Mouse (Mus musculus): Measurements from ENCODE around the gene Fnip2. TPM values are rescaled to one million over a fixed set of nuclear protein-coding genes. Genes with fewer than 3 reads are reported as not detected.
"Not testable (repeated sequence)": the region's sequence is repeated elsewhere in the genome, so short reads cannot be mapped to it uniquely, and the experiment has no call there.

The Fnip2 gene
- total RNA-seq, 2 experiments from 2014 or later = 17.8 to 19.4 TPM

DNA sequence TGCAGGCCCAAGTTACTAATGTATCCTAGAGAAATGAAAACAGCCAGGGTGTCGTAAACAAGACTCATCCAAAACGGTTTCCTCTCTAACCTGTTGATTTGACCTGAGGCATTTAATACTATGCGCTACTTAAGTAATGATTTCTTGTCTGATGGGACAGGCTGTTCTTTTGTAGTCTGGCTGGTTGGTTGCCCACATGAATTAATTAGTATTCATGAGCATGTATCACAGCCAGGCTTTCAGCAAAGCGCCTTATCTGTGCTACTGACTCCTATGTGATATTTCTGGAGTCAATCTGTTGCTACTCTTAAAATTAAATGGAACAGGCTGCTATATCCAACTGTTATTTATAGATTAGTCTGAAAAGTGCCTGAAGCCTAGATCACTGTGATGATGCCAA lies 92.7 kb downstream of the Fnip2 start:
- no peak for DNase-seq

DNA sequence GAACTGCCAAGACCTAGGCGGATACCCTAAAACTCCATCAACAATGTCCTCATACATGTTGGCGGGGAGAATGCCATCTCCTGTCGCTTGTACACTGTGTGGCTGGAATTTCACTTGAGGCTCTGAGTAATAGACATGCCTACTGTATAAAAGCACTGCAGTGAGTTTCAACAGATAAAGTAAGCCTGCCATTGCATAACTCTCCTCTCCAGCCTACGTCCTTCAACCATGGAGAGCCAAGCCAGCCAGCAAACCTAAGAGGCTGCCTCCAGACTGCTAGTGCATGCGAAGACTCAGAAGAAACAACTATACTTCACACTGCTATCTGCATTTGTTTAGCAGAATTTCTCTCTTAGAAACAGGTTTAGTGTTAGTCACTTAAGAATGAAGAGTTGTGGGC lies 95.2 kb downstream of the Fnip2 start:
- no peak for DNase-seq

DNA sequence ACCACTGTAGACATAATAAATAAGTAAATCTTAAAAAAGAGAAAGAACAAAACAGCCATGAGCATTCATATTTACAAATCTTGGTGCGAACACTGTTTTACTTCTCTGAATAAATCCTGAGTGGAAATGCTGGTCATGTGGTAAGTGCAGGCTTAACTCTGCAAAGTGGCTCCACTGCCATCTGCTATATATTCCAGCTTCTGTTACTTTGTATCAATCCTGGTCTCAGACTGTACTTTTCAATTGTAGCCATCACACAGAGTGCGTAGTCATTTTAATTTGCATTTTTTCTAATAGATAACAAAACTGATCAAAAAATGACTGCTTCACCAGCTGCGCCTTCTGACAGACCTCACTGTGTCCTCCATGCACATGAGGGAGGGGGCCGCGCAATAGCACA lies 98.2 kb downstream of the Fnip2 start:
- DNase-seq = no peak

DNA sequence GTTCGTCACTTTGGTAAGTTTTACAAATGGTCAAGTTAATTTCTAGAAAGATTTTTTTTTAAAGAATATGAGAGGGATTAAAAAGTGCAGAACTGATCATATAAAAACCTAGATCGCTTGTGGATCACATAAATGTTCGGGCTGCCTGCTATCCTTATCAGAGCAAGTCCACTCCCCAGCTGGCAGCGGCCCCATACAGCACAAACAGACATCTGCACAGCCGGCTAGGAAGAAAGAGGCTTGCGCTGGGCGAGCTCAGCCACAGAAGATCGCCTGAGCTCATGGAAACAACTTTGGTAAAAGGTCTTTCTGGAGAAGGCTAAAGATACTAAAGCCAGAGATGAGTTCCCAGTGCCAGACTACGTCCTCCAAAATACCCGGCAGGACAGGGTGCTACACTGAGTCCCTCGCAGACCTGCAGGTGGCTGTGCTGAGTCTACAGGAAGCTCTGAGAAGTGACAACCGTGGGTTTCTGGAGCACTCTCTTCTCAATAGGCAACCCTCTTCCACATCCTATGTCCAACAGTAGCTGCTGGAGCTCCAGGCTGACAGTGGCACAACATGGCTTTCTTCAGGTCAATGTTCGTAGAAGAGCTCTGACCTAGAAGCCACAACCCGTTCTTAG lies 108.8 kb downstream of the Fnip2 start:
- DNase-seq = peak; percentile 28

DNA sequence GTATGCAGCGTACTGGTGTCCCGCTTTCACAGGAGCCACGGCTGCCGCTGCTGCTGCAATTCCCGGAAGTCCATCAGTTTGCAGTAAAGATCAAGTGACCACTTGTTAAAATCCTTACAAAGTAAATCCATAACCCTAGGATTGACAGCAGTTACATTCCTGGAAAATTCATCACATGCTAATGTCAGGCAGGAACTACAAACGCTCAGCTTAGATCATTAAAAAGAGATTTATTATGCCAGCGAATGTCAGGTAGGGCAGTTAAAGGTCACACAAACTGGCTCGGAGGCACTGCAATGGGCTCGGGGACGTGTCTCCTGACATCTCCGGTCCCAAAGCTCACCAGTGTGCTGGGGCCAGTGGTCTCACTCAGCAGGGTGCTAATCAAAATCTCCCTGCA lies 111.8 kb downstream of the Fnip2 start:
- no peak for DNase-seq

DNA sequence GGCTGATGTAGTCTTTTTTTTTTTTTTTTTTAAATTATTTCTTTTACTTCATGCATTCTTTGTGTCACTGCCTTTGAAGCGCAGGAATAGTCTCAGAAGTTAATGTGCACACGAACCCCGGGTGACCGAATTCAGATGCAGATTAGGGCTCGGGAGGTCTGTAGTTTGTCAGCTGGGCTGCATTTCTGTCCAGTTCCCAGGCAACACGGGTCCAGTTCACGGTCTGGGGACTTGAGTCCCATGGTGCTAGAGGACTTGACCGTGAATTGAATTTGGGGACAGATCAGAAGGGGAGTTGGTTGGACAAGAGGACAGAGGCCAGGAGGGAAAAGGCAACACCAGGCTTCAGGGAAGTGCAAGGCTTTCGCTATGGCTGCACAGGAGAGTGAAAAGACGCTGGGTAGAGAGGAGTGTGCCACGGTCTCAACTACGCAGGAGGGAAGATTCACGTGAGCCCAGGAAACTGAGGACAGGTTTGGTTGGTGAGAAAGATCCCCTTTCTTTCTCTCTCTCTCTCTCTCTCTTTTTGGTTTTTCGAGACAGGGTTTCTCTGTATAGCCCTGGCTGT lies 114.8 kb downstream of the Fnip2 start:
- no peak for DNase-seq

DNA sequence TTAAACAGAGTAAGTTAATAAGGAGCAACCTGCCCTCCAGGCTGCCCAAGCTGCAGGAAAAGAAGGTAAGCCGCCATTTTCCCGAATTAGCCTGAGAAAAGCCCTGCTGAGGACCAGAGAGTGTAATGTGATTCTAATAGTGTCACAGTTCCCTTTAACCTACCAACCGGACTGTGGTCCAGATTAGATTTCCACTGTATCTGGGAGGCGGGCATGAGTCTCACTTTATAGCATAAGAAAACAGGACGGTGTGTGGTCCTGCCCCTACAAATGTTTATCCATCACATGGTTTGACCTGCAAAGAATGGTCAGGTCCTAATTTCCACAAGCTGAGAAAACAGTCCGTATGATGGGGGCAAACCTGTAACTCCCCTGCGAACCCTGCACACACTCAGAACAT lies 118.2 kb downstream of the Fnip2 start:
- DNase-seq = no peak

DNA sequence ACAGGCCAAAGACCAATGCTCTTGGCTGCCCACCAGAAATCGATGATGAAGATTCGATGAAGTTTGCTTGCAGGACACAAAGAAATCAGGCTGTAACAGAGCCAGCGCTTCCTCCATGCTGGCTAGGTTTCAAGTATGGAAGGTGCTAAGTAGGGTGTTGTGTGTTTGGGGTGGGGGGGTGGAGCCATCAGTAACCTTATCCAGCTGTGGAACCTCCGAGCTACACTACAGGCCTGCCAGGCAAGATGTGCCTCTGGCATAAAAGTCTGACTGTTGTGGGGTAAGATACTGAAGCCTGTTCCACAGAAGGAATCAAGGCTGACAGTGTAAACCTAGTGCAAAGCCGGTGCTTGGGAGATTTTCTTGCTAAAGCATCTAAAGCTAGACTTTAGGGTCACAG lies 119.2 kb downstream of the Fnip2 start:
- DNase-seq = no peak

DNA sequence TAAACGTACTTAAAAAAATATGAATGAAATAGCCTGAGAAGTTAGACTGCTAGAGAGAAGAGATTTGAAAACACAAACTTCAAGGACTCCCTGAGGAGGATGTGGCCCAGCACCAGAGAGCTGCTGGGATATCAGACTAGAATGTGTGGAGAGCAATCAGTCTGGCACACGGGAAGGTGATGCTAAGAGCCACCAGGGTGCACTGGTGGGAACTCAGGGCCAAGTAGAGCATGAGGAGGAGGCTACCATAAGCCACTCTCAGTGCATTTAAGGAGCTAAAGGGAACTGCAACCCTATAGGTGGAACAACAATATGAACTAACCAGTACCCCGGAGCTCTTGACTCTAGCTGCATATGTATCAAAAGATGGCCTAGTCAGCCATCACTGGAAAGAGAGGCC lies 120.9 kb downstream of the Fnip2 start:
- not testable (repeated sequence) for DNase-seq

DNA sequence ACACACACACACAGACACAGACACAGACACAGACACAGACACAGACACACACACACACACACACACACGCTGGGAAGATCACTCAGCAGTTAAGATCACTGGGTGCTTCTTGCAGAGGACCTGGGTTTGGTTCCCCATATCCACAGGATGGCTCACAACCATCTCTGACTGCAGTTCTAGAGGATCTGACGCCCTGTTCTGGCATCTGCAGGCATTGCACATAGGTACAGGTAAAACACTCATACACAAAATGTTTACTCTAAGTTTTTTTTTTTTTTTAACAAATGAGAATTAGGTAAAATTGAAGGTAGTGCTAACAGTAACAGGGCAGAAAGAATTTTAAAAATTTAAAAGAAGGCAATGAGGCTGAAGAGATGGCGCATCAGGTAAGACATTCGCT lies 121.5 kb downstream of the Fnip2 start:
- no peak for DNase-seq

DNA sequence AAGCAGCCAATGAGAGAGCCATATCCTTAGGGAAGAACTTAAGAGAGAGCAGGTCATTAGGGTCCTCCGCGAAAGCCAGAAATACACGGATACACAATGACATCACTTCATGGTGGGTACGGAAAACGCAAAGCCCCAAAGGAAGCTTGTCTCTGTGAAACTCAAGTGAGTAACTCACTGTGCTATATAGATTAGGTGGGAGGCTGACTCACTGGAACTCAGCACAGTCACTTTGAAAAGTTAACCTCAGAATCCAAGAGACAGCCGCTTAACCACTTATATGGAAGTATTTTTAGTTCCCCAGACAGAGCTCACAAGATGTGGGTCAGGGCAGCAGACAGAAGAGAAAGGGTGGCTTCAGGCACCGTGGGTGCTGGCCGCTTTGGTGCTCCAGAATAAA lies 122.6 kb downstream of the Fnip2 start:
- DNase-seq = no peak

DNA sequence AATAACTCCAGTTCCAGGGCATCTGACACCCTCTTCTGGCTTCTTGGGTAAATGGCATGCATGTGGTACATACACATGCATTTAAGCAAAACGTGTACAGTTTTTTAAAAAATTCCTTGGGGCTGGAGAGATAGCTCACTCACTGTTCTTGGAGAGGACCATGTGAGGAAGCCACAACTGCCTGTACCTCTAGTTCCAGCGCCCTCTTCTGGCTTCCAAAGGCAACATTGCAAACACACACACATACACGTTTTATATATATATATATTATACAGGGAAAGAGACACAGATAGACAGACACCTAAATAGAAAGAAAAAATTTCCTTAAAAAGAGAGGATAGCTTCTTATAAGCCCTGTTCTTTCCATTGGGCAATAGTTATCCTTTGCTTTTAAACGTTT lies 123.7 kb downstream of the Fnip2 start:
- DNase-seq = no peak

DNA sequence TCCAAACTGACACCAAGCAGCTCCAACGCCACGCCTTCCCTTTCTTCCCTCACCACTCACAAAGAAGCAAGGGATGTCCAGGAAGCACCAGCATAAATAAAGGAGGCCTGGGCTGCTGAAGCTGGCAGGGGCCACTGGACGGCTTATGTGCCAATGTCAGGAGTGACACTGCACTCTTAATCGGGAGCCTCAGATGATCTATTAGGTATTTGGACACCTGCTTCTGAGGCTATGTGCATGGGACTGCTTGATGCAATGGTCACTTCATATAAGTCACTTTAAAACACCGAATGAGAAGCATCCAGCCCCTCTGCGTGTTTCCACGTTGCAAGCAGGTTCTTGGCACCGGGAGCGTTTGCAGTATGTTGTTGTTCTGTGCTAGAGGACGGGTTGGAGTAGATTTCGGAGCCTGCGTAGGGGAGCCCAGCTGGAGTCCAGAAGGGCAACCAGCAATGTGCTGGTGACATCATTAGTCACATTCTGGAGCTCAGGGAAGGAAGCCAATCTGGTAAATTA lies 126.6 kb downstream of the Fnip2 start:
- DNase-seq = peak; percentile 17

DNA sequence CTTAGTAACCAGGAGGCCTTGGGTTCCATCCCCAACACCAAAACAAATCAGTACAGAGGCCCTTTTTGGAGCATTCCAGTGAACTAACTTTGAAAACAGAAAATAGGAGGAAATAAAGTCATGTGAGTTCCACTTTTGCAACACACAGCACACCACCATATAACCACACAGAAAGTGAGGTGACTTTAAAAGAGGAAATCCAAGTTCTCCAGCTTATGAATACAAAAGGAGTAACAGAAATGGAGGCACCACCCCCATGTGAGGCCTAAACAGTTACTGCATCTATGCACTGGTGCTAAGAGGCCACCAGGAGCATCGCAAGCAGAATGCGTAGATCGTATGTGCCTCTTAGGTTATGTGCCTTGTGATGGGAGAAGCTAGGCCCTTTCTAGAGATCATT lies 129.3 kb downstream of the Fnip2 start:
- DNase-seq = no peak

DNA sequence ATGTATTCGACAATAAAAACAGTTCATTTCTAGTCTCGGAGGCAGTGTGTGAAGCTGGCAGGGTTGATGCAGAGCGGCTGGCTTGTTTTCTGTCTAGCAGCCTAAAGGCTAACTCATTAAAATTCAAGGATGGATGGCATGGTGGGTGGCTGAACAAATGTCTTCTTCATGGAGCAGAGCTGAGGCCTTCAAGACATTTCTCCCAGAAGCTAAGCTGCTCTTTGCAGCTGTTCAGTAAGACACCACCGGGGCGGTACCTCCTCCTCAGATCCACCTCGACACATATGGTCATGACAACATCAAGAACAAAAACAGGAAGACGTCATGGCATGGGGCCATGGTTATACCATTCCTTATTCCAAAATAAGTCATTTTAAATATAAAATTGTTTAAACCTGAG lies 131.4 kb downstream of the Fnip2 start:
- DNase-seq = no peak

DNA sequence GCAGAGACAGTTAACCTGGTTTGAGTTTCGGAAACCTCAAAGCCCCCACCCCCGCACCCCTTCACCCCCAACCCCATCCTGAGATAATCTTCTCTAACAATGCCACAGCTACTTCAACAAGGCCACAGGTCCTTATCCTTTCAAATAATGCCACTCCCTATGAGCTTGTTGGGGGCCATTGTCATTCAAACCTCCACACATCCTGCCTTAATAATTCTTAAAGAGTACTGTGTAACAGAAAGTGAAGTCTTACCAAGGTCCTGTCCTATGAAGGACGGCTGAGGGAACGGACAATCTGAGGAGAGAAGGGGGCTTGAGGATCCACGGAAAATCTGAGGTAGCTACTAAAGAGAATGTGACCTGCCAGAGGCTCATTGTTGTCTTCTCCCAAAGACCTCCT lies 132.6 kb downstream of the Fnip2 start:
- no peak for DNase-seq

DNA sequence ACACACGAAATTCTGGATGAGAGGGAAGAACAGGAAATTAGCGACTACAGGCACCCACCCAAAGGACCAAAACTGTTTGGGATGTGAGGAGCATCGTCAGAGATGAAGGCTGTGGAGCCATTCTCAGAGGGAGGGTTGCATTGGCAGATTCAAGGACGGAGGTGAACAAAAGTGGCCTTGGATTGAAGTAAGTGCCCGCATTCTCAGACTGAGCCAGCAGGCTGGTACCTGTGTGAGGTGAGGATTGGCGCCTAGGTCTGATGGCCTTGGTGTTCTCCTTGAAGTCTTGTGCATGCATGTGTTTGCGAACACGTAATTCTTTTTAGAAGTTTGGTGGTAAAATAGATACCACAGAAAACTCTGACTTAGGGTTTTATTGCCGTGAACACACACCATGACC lies 133.2 kb downstream of the Fnip2 start:
- no peak for DNase-seq

DNA sequence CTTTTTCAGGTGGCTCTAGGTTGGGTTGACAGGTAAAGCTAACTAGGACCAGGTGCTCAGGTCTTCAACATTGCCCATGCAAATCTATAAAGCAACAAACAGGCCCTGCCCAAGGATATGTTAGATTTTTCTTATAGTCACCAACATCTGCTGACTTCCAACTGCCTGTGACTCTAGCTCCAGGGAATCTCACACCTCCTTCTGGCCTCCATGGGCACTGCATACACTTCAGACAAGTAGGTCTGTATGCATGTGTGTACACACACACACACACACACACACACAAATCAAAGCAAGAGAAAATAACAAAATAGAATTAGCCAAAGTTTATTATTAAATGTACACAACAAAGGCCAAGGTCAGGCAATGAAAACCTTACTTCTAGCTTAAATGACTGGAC lies 134.0 kb downstream of the Fnip2 start:
- peak; percentile 17 for DNase-seq

DNA sequence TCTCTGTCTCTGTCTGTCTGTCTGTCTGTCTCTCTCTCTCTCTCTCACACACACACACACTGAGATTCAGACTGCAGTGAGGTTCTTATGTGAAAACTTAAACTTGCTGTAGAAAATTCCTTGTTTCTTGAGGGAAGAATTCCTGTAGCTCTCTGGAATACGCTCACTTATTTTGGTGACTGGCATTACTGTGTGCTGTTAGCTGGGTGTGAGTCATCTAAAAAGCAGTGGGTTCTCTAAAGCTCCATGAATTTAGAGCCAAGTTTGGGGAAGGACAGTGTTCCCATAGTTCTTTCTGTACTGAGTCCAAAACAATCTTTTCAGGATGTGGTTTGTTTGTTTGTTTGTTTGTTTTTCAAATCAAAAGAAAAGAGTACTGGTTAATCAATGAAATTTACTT lies 142.2 kb downstream of the Fnip2 start:
- DNase-seq = no peak

DNA sequence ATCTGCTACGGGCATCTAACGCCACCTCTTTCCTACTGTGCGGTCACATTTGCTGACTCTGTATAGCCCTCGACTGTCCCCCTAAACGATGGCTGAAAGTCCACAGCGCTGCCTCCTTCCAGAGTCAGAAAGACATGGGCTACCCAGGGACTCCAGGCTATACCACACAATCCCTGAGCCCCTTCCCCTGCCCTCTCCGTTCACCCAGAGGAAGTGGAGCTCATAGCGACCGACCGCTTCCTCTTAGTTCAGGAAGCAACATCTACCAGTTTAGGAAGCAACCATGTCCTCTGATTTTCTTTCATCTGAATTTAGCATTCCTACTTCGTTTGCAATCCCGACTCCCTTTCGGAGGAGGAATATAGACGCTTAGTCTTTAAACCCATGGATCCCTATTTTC lies 148.7 kb downstream of the Fnip2 start:
- DNase-seq = no peak

DNA sequence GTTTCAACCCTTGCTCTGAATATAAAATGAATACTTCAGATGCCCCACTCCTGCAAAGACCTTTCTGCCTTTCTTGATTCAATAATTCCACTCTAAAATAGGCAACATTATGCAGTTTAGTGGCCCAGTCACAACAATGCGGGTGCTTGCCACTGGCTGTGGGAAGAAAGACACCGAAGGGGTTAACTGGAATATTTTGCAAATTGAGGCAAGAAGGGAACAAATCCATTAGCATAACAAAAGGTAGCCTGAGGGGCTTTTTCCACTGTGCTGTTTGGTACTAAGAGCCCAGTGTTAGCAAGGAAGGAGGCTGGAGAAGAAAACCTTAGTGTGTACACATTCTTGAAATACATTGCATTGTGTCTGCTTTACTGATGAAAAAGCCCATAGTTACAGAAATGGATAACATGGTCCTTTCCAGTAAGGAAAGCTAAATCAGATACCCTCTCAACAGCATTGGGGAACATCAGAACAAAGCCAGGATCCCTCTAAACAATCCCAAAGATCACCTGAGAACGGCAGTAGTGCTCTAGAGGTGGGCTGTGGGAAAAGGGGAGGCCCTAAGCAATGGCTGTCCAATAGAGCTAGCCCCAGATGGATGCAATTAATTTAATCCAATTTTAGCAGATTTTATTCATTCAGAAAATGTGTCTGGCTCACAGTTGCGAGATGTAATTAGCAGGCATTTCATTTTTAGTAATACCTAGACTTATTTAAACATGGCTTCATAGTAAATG lies 150.5 kb downstream of the Fnip2 start:
- no peak for DNase-seq

DNA sequence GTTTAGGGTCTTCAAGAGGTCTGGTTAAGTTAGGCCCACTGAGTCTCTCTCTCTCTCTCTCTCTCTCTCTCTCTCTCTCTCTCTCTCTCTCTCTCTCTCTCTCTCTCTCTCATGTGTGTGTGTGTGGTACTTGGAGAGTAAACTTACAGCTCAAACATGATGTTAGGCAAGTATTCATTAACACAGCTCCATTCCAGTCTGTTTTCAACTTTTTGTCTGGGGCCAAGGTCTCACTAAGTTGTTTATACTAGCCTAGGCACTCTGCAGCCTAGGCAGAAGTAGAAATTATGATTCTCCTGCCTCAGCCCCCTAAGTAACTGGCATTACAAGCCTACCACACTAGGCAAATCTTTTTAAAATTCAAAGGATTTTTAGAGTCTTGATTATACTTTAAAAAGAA lies 151.7 kb downstream of the Fnip2 start:
- DNase-seq = no peak

DNA sequence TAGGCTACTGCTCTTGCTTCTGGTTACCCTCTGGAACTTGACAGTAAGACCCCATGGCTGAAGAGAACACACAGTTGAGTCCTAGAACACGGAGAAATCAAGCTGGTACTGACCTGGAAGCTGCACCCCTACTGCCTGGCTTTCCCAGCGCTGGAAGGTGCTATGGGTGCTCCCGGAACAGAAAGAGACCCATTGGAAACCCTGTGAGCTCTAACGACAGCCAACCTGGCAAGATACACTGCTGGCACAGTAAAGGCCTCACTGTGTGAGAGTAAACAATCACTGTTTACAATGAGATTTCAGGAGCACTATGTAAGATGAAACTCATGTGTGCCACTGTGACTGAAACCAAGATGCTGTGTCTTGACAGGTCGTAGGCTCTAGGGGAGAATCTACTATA lies 152.5 kb downstream of the Fnip2 start:
- DNase-seq = no peak

DNA sequence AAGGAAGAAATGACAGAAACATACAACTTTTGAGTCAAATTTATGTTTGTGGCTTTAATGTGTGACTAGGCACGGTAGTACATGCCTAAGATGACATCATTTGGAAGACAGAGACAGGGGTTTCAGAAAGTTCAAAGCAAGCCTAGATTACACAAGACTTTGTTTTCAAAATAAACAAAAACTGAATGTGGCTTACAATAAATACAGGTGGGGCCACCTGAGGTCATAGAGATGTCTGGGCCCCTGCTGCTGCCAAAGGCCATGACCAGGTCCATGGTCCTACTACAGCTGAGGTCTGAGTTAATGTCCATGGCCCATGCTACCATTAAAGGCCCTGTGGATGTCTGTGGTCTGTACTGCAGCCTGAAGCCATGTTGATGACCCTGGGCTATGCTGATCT lies 154.1 kb downstream of the Fnip2 start:
- DNase-seq = no peak
